Mouse (Mus musculus) C2C12 (cell line): ENCODE measurements around the gene Amd1. TPM values are rescaled to one million over a fixed set of nuclear protein-coding genes. Genes with fewer than 3 reads are reported as not detected.

Source experiments
- H3K27me3 ChIP-seq: one replicate; pipeline ENCODE4 v1.6.1; 2011; ENCODE audit not compliant: control insufficient read depth, insufficient read depth, insufficient read length
- H3K36me3 ChIP-seq: one replicate; pipeline ENCODE4 v1.6.1; 2011; ENCODE audit not compliant: control insufficient read depth, insufficient read depth
- H3K4me3 ChIP-seq: one replicate; pipeline ENCODE4 v1.5.1; 2011; ENCODE audit warnings: mild to moderate bottlenecking, control low read depth; ENCODE audit not compliant: poor library complexity, insufficient read depth, severe bottlenecking
- H3K79me2 ChIP-seq: one replicate; pipeline ENCODE4 v1.6.1; 2011; ENCODE audit not compliant: control insufficient read depth, insufficient read depth
- H3K79me3 ChIP-seq: one replicate; pipeline ENCODE4 v1.6.1; 2011; ENCODE audit warnings: low read depth, control low read depth
- H3ac ChIP-seq: one replicate; pipeline ENCODE3; 2011; ENCODE audit warnings: low read depth; ENCODE audit not compliant: control insufficient read depth, insufficient read length
- CEBPB ChIP-seq: IDR thresholded peaks from one replicate; pipeline ENCODE4 v1.6.1; 2011; ENCODE audit warnings: low read depth, mild to moderate bottlenecking, control low read depth, moderate library complexity
- CTCF ChIP-seq: IDR thresholded peaks from one replicate; pipeline ENCODE4 v1.5.1; 2011; ENCODE audit not compliant: control insufficient read depth, insufficient read depth, insufficient read length
- FOSL1 ChIP-seq: IDR thresholded peaks from one replicate; pipeline ENCODE4 v1.8.0; 2011; ENCODE audit warnings: mild to moderate bottlenecking, low read length; ENCODE audit not compliant: poor library complexity, insufficient read depth, severe bottlenecking
- MAX ChIP-seq: IDR thresholded peaks from one replicate; pipeline ENCODE4 v1.6.1; 2011; ENCODE audit warnings: mild to moderate bottlenecking, control low read depth
- MYOD1 ChIP-seq: IDR thresholded peaks from one replicate; pipeline ENCODE4 v1.6.1; 2011; ENCODE audit warnings: low read depth; ENCODE audit not compliant: control insufficient read depth, insufficient read length
- MYOG ChIP-seq: IDR thresholded peaks from one replicate; pipeline ENCODE4 v1.6.1; 2011; ENCODE audit not compliant: control insufficient read depth, insufficient read length; ENCODE audit errors: extremely low read depth
- USF1 ChIP-seq: IDR thresholded peaks from one replicate; pipeline ENCODE4 v1.6.1; 2011; ENCODE audit warnings: low read depth, mild to moderate bottlenecking, control low read depth, moderate library complexity
- polyA plus RNA-seq: library from polyadenylated mRNA; unstranded; fragments of >200 nt; fragmentation: generic; extraction: Trizol; gene quantifications from one replicate; pipeline ENCODE4 v1.2.1, GENCODE M21; 2012; ENCODE audit warnings: missing spikeins

The Amd1 gene
- polyA plus RNA-seq, 1 experiment: 43.8 TPM

DNA sequence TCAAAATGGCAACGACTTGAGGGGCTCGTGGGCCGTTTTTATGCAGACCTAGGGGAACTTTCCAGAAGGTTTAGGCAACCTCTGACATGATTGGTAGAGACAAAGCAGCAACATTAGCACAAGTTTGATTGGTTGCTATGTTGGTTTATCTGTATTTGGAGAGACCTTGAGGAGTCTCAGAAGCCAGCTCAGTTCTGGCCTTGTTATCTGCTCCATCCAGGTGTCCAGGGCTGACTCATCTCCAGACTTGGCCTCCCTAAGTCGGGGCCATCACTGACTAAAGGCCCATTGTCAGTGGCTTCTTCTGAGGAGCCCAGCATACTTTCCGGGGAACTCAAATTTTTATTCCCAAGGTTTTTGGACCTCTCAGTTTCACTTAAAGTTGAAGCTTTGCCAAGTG lies 28.0 kb downstream of the Amd1 start:
- Histone ChIP-seq H3K27me3 (no peaks in the 10 kb centered on the region), H3ac (no peak overlapping the region), H3K79me3 (no peaks in the 10 kb centered on the region), H3K4me3 (no peak overlapping the region), H3K36me3 (no peaks in the 10 kb centered on the region), H3K79me2 (no peaks in the 10 kb centered on the region)
- TF ChIP-seq FOSL1 (no peak), USF1 (no peak), MYOG (no peak), MAX (no peak), CTCF (no peak), MYOD1 (no peak), CEBPB (no peak)

DNA sequence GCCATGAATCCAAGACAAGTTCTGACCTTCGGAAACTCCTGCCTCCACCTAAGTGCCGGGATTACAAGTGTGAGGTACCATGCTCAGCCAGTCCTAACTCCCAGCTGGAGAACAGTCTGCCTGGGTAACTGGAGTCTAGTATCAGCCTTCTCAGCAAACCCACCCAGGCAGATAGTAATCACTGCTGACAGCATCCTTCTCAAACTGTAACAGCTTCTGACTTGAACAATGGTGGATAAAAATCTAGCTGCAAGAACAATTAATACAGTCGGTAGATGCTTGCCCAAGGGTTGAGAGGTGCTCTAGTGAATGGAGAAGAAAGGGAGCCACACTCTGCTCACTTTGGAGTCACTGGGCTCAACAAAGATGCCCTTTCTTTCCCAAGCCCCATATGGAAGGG lies 30.8 kb downstream of the Amd1 start:
- no peaks in the 10 kb centered on the region for H3K27me3 ChIP-seq
- H3ac ChIP-seq: no peak overlapping the region
- TF ChIP-seq MAX (no peak), CEBPB (no peak), CTCF (no peak), MYOG (no peak), USF1 (no peak), MYOD1 (no peak), FOSL1 (no peak)
- no peaks in the 10 kb centered on the region for H3K79me3 ChIP-seq
- H3K36me3 ChIP-seq: no peaks in the 10 kb centered on the region
- H3K79me2 ChIP-seq: no peaks in the 10 kb centered on the region
- H3K4me3 ChIP-seq: no peak overlapping the region

DNA sequence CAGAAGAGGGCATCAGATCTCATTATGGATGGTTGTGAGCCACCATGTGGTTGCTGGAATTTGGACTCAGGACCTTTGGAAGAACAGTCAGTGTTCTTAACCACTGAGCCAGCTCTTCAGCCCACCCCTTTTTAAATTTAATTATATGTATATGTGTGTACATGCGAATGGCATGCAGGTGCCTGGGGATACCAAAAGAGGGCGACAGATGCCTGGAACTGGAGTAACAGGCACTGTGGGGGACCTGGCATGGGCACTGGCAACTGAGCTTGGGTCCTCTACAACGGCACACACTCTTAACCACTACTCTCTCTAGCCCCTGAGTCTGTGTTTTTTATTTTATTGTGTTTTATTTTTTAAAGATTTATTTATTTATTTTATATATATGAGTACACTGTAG lies 37.1 kb downstream of the Amd1 start:
- H3K79me3 ChIP-seq: no peaks in the 10 kb centered on the region
- no peak overlapping the region for H3K4me3 ChIP-seq
- H3K27me3 ChIP-seq: no peaks in the 10 kb centered on the region
- TF ChIP-seq USF1 (no peak), FOSL1 (no peak), MYOD1 (no peak), MYOG (no peak), MAX (no peak), CEBPB (no peak), CTCF (no peak)
- H3K36me3 ChIP-seq: no peaks in the 10 kb centered on the region
- H3K79me2 ChIP-seq: no peaks in the 10 kb centered on the region
- no peak overlapping the region for H3ac ChIP-seq

DNA sequence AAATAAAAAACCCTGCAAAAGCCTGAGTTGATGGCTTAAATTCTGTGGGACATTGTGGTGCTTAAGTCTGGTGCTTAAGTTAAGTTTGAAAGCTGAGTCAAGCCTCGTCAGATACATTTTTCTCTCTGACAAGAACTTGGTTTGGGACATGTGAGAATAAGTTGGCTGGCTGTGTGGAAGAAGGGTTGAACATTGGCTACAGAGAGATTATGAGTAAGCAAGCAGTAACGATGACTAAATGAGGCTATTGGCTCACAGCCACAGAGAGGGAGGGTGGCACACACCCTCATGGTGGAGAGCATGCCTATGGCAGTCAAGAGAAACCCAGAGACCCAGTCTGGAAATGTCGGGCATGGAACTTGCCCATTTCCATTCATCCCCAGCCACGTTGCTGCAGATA lies 38.3 kb downstream of the Amd1 start:
- H3K27me3 ChIP-seq: no peaks in the 10 kb centered on the region
- no peaks in the 10 kb centered on the region for H3K79me2 ChIP-seq
- no peak overlapping the region for H3K4me3 ChIP-seq
- H3ac ChIP-seq: no peak overlapping the region
- no peaks in the 10 kb centered on the region for H3K79me3 ChIP-seq
- H3K36me3 ChIP-seq: no peaks in the 10 kb centered on the region
- TF ChIP-seq FOSL1 (peak; percentile 63), MYOG (no peak), CTCF (no peak), USF1 (no peak), MAX (peak; percentile 88), CEBPB (peak; percentile 13), MYOD1 (no peak)

DNA sequence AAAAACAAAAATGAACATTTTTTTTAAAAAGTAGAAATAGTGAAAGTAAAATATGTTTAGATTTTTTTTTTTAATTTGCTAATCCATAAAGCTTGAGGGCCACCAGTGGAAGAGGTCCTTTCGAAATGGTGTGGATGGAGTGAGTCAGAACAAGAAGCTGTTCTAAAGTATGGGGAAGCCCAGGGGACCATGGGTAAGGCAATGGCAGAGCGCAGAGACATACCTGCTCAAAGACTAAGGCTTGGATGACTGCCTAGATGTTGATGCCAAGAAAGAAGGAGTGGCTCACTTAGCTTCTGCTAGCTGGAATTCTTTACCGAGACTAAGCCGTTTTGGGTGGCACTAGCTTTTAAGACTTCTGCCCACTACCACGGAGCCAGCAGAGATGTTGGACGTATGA lies 39.8 kb downstream of the Amd1 start:
- no peaks in the 10 kb centered on the region for H3K79me2 ChIP-seq
- no peak for TF ChIP-seq FOSL1
- no peak for TF ChIP-seq CTCF
- H3K27me3 ChIP-seq: no peaks in the 10 kb centered on the region
- H3ac ChIP-seq: no peak overlapping the region
- H3K36me3 ChIP-seq: no peaks in the 10 kb centered on the region
- no peak overlapping the region for H3K4me3 ChIP-seq
- H3K79me3 ChIP-seq: no peaks in the 10 kb centered on the region

DNA sequence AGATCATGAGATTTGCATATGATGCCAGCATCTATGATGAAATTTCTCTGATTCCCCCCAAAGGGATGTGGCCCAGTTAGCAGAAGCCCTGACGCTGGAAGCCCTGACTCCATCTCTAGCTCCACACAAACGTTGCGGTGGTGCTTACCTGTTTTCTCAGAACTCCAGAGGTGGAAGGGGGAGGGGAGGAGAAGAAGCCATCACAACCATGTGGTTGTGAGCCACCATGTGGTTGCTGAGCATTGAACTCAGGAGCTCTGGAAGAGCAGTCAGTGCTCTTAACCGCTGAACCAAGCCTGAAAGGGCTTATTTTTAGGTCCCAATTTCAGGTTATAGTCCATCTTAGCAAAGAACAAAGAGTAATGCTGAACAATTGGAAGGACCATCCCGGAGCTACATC lies 41.7 kb downstream of the Amd1 start:
- Histone ChIP-seq H3K27me3 (no peaks in the 10 kb centered on the region), H3K4me3 (no peak overlapping the region), H3ac (no peak overlapping the region), H3K36me3 (peaks cover 8% of the 10 kb centered on the region), H3K79me2 (peaks cover 7% of the 10 kb centered on the region), H3K79me3 (peaks cover 2% of the 10 kb centered on the region)
- TF ChIP-seq USF1 (no peak), MYOG (no peak), FOSL1 (no peak), MAX (no peak), CEBPB (no peak), MYOD1 (no peak), CTCF (no peak)
